Mouse (Mus musculus) gastrocnemius, adult 2 months (tissue): ENCODE data around the gene Usp25. TPM values are rescaled to one million over a fixed set of nuclear protein-coding genes. Genes with fewer than 3 reads are reported as not detected.

ENCODE experiments used
- DNase-seq: peaks from one replicate; pipeline ENCODE4 v3.0.0; 2022
- H3K27ac ChIP-seq: fragments of 200-600 bp; 2 replicates; pipeline ENCODE4 v1.8.1; 2022; ENCODE audit warnings: mild to moderate bottlenecking
- H3K4me3 ChIP-seq: fragments of 200-600 bp; 2 replicates; pipeline ENCODE4 v1.8.1; 2022; ENCODE audit warnings: mild to moderate bottlenecking, moderate library complexity
- CTCF ChIP-seq: fragments of 200-600 bp; IDR thresholded peaks from 2 replicates; pipeline ENCODE4 v1.8.1; 2022; ENCODE audit warnings: antibody characterized with exemption, mild to moderate bottlenecking, moderate library complexity
- intact Hi-C: fragments of 180-260 bp; cut with DNase I; formaldehyde crosslinking; loops from one replicate; pipeline ENCODE4 v1.15.1; 2025
- total RNA-seq, 2 experiments: library from RNA; stranded (reverse); gene quantifications; 2 replicates each; pipeline ENCODE4 v1.2.3; 2021

Usp25 gene
- total RNA-seq, 2 experiments from 2014 or later: 88.0 to 93.4 TPM

DNA sequence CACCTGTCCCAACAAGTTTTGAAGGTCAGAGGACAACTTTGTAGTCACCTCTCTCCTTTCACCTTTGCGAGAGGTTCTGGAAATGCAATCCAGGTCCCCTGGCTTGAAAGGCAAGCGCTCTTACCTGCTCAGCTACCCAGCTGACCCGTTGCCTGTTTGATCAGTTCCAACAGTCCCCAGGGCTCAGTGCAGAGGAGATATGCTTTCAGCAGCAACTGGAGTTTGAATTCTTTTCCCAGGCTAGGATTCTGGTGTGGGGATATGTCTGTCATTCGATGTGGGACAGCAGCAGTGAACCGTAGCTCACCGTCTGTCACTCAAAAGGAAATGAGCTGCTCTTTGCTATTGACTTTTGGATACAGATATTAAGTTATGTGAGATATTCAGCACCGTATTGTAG, 4.4 kb downstream of the Usp25 start:
- intact Hi-C loops: loop anchor here (10.0 kb wide), 1 partner anchor 317 kb away; no protein-coding TSS in a partner anchor
- Histone ChIP-seq H3K4me3 (peak overlapping the region; percentile 5), H3K27ac (peak overlapping the region; percentile 97)
- TF ChIP-seq CTCF: no peak
- DNase-seq: peak; percentile 30

DNA sequence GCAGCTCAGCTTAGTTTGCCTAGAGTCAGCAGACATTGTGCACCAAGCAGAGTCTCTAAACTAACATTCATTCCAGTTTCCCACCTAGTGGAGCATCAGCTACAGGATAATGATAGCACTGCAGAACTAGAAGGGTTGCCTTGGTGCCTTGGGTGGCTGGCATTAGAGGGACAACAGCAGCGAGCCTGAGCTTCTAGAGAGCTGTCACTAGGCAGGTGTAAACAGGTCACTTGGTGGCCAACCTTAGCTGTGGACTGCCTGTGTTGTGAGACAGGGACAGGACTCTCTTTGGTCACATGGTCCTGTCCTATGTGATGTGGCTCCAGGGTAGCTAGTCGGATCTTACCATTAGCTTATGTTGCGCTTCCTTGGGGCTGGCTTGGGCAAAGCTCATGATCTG, 6.7 kb downstream of the Usp25 start:
- no peak for TF ChIP-seq CTCF
- H3K27ac ChIP-seq: peak overlapping the region; percentile 35; the same call in 1 of the 2 replicates
- intact Hi-C loops: no loop called here
- H3K4me3 ChIP-seq: no peak overlapping the region
- DNase-seq: peak; percentile 23

DNA sequence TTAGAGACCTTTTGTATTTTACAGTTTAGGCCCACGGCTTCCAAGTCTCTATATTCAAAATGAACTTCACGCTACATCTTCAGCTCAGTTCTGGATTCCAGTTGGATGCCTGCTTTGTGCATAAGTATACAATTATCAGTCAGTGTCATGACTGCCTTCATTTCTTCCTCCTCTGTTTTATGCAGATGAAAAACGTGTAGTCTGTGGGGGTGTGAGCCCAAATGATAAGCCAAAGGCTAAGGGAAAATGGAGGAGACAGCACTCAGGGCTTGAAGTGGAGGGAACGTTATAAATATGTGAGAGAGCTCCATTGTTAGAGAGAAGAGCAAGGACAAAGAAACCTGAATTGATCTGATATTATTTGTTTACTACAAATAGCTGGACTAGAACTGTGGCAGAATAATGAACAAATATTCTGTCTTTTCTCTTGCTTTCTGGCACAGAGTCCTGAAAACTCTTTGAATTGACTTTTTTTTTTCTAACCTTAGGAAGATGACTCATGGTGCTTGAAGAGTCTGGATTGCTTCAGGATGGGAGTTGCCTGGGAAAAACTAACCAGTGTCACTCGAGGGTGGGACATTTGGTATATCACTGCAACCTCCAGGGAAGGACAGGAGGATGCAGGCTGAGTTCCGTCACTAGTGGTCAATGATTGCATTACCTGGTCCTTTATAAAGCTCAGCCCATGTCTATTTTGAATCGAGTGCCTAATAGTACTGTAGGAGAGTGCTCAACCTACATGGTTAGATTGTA, 10.3 kb downstream of the Usp25 start:
- intact Hi-C loops: no loop called here
- Histone ChIP-seq H3K27ac (peak overlapping the region; percentile 29; the same call in 1 of the 2 replicates), H3K4me3 (no peak overlapping the region)
- no peak for DNase-seq
- TF ChIP-seq CTCF: no peak

DNA sequence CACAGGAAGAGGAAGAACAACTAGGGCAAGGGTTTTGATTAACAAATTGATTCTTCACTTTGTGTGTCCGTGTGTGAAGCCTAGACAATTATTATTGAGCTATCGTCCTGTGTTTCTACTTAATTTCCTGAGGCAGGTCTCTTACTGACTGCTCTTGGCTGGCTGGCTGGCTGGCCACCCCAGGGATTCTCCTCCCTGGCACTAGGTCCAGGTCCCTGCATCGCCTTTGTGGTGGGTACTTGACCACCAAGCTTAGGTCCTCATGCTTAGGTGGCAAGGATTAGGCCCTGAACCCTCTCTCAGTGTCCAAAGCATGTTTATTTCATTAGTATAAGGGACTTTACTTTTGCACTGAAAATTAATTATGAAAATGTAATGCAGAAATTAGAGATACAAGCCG, 12.6 kb downstream of the Usp25 start:
- H3K27ac ChIP-seq: no peak overlapping the region
- DNase-seq: no peak
- no peak for TF ChIP-seq CTCF
- no peak overlapping the region for H3K4me3 ChIP-seq
- intact Hi-C loops: no loop called here

DNA sequence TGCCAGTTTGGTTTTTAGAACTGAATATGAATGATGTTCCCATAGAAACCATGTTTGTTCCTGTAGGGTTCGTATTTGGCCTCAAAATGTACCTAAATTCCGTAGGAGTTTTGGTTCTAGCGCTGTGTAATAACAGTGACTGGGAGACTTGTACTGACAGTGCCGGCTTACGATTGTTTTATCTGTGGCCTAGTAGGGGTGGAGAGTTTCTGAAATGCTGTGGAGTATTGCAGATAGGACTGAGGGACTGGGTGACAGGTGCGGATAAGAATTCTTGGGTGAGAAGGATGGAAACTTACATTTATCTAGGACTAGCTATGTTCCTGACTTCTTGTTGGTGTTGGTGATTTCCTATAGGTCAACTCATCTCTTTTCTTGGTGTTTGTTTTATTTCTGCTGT, 13.4 kb downstream of the Usp25 start:
- DNase-seq: no peak
- intact Hi-C loops: no loop called here
- Histone ChIP-seq H3K4me3 (no peak overlapping the region), H3K27ac (no peak overlapping the region)
- TF ChIP-seq CTCF: no peak

DNA sequence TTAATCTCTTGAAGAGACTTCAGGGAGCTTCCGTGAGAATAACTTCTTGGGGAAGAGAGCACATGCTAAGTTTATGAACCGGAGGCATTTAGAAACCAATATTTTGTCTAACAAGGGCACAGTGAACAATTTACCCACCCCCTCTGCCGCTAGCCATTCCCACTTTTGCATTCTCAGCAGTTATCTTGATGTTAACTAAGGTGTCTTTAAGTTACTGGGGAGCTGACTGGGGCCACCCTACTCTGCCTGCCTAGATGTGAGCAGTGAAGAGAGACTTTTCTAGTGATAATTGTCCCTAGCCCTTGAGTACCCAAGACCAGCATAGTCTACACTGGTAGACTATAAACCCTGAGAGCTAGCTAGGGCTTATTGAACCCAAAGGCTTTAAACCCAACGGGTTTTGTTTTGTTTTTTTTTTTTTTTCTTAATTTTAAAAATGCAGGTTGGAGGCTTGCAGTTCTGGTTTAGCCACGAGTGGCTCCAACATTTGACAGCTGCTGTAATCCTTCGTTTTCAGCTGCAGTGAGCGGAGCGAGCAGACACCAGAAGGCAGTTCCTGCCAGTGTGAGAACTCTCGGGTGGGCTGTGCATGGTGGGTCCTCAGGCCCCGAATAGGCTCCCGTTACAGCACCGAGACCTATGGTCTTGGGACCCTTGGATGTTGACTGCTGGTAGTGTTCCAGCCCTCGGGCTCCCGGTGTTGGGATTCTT, 14.6 kb downstream of the Usp25 start:
- Histone ChIP-seq H3K4me3 (peak overlapping the region; percentile 64), H3K27ac (peak overlapping the region; percentile 77)
- DNase-seq: no peak
- intact Hi-C loops: loop anchor here (2.0 kb wide), 1 partner anchor 13 kb away; no protein-coding TSS in a partner anchor
- no peak for TF ChIP-seq CTCF

DNA sequence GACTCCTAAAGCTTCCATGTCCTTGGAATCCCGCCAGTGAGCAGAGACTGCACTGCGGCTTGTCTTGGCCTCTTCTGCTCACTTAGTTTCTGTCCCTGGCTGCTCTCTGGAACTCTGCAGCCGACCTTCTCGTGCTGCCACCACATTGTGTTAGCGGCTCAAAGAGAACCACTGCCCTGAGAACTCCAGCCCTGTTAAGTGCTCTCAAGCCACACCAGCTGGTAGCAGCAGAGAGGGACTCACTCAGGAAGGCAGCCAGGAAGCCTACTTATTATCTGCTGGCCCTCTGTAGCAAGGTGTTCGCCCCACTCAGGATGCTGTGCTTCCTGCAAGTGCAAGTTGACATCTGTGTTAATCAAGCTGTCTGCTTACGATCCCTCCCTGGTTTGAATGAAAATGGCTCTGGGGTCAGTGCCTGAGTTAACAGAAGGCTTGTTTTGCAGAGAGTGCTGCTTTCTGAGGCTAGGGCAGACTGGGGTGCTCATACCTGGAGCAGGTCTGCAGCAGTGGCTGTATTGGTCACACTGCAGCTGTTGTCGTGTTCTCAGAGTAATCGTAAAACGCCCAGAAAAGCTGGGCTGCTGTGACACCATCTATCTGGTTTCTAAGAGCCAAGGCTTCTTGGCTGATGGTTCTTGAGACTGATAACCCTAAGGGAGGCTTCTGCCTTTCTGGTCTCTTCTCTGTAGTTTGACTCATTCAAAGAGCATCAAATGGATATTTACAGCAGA, 15.3 kb downstream of the Usp25 start:
- Histone ChIP-seq H3K4me3 (peak overlapping the region; percentile 64), H3K27ac (peak overlapping the region; percentile 77)
- intact Hi-C loops: loop anchor here (2.0 kb wide), 1 partner anchor 14 kb away; no protein-coding TSS in a partner anchor
- DNase-seq: peak; percentile 76
- peak; percentile 15; the same call in 1 of the 2 replicates for TF ChIP-seq CTCF

DNA sequence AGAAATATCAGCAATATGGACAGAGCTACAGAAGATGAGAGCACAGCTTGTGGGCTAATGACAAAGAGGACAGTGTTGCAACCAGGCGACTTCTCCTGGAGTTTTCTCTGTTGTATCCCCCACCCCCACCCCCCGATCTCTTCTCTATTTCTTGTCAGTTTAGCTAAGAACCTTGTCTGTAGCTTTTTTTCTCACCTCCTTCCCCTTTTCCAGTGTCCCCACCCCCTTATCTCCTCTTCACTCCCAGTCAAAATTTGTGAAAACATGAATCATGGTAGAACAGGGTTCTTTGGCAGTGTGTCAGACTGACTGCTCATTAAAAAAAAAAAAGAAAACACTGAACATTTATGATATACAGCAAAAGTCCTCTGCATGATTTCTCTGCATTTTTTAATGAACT, 16.9 kb downstream of the Usp25 start:
- no peak overlapping the region for H3K27ac ChIP-seq
- intact Hi-C loops: no loop called here
- H3K4me3 ChIP-seq: no peak overlapping the region
- DNase-seq: no peak
- no peak for TF ChIP-seq CTCF

DNA sequence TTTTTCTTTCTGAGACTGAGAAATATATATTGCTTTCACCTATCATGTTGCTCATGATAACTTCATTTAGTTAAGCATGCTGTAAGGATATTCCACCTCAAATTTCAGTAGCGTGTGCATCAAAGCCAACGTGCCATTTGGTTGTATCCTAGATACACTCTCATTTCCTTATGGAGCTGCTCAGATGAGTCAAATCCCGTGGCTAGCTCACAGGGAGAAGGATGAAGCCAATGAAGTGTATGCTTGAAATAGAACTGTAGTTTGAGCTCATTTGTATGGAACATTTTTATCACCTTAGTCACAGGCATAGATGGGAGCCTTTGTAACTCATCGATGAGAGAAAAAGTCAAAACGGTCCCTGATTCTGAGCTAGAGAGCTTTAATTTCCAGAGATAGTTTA, 20.8 kb downstream of the Usp25 start:
- H3K4me3 ChIP-seq: no peak overlapping the region
- no peak overlapping the region for H3K27ac ChIP-seq
- DNase-seq: no peak
- intact Hi-C loops: no loop called here
- TF ChIP-seq CTCF: no peak

DNA sequence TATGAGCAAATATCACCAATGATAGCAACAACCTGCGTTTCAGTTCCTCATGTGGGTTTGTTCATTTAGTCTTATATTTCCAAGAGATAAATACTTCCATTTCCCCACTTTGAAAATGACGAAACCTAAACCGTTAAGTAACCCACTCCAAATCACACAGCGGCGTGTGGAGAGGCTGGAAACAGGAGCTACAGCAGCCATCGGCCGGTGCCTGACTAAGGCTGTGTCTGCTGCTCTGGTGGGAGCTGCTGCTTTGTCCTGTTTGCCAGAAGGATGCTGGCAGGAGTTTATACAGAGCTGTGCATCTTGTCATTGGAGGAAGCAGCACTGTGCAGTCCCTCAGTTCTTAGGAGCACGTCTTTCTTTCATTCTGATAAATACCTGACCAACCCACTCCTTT, 21.2 kb downstream of the Usp25 start:
- Histone ChIP-seq H3K4me3 (no peak overlapping the region), H3K27ac (no peak overlapping the region)
- no peak for TF ChIP-seq CTCF
- DNase-seq: no peak
- intact Hi-C loops: no loop called here

DNA sequence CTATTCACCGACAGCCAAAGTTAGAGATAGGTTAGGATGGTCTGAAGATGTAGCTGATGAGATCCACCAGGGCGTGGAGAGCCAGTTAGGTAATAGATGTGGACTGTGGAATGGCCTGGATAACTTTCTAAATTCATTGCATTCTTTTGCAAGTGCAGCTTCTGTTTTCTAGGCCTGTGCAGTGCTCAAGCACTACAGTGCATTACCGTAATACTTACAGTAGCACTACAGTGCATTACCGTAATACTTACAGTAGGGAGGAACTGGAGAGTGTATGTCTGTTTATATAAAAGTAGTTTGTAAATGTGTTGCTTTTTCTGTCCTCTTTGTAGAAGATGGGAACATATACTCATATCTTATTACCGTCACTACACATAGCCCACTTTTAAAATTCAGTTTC, 28.1 kb downstream of the Usp25 start:
- TF ChIP-seq CTCF: no peak
- Histone ChIP-seq H3K4me3 (no peak overlapping the region), H3K27ac (no peak overlapping the region)
- DNase-seq: no peak
- intact Hi-C loops: no loop called here

DNA sequence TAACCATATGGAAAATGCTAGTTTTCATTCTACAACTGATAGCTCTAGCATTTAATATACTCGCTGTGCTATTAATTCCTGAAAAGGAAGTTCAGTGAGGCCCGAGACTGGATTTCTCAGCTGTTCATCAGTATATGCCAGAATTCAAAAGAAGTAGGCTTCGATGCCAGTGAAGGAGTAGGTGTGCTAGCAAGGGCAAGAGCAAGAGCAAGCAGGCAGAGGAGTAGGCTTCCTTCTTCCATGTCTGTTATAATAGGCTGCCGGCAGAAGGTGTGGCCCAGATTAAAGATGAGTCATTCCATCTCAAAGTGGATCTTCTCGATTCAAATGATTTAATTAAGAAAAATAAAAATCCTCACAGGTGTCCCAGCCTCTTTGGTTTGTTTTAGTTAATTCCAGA, 30.0 kb downstream of the Usp25 start:
- Histone ChIP-seq H3K4me3 (no peak overlapping the region), H3K27ac (no peak overlapping the region)
- intact Hi-C loops: no loop called here
- no peak for TF ChIP-seq CTCF
- no peak for DNase-seq

DNA sequence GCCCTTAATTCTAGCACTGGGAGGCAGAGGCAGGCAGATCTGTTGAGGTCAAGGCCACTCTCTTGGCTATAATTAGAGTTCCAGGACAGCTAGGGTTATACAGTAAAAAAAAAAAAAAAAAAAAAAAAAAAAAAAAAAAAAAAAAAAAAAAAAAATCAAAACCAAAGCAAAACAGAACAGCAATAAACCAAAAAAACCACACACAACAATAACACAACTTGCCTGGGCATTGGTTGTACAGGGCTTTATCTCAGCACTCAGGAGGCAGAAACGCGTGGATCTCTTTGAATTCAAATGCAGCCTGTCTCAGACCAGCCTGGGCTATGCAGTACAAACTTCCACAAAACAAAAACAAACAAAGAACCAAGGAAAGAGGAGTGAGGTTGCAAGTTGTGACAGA, 40.7 kb downstream of the Usp25 start:
- intact Hi-C loops: no loop called here

More for the DNA sequence above, 40.7 kb downstream of the Usp25 start:
- no peak for TF ChIP-seq CTCF
- no peak overlapping the region for H3K27ac ChIP-seq
- H3K4me3 ChIP-seq: no peak overlapping the region
- no peak for DNase-seq
